Mouse (Mus musculus) erythroblast, embryonic 14.5 days (primary cell): ENCODE results near the gene Gm37240.

Source experiments
- GATA1 ChIP-seq: IDR thresholded peaks from 2 replicates; pipeline ENCODE4 v1.6.1; 2012; ENCODE audit warnings: low read length, inconsistent platforms, mixed read lengths
- TAL1 ChIP-seq: IDR thresholded peaks from 3 replicates; pipeline ENCODE4 v1.6.1; 2012; ENCODE audit warnings: low read length, inconsistent platforms, mixed read lengths

- TF ChIP-seq GATA1 (no peak), TAL1 (no peak)
Measured at GRCm38 (mm10) chr3:85713936-85714709, 173.2 kb downstream of the Gm37240 start.
